Mouse (Mus musculus) spleen, postnatal 10 days (tissue): ENCODE results near the gene Atp5b.
A peak's percentile ranks its signal among the peaks of the same experiment; 100 is the strongest.
"Not testable (repeated sequence)": the region's sequence is repeated elsewhere in the genome, so short reads cannot be mapped to it uniquely, and the experiment has no call there.

Source experiments
- DNase-seq, 2 experiments: peaks; one replicate each; pipeline ENCODE4 v3.0.0; 2021 to 2022; ENCODE audit warnings: low spot score in 2 of 2

The Atp5b gene

GRCm38 (mm10) chr10:128082880-128083421 lies at the start of gene Atp5b:
Atp5b (plus strand) TSS chr10:128083273.
- DNase-seq, result peak; percentile 96

- peak; percentile 37 to 48 for DNase-seq
Observed at GRCm38 (mm10) chr10:128036746-128037425, 46.2 kb upstream of the Atp5b start.

GRCm38 (mm10) chr10:128037921-128038320 lies 45.2 kb upstream of the Atp5b start:
- no peak for DNase-seq

GRCm38 (mm10) chr10:128039167-128039566 lies 43.9 kb upstream of the Atp5b start:
- peak in 1 of 2 experiments; percentile 35 for DNase-seq

- no peak for DNase-seq
Observed at GRCm38 (mm10) chr10:128039858-128040257, 43.2 kb upstream of the Atp5b start.

GRCm38 (mm10) chr10:128040293-128040692 lies 42.8 kb upstream of the Atp5b start:
- no peak for DNase-seq

GRCm38 (mm10) chr10:128041636-128042035 lies 41.4 kb upstream of the Atp5b start:
- no peak for DNase-seq

- no peak for DNase-seq
Observed at GRCm38 (mm10) chr10:128042466-128042865, 40.6 kb upstream of the Atp5b start.

GRCm38 (mm10) chr10:128043041-128043835 lies 39.8 kb upstream of the Atp5b start:
- DNase-seq, result no peak

- DNase-seq, result no peak
Observed at GRCm38 (mm10) chr10:128048157-128048556, 34.9 kb upstream of the Atp5b start.

- DNase-seq, result no peak
Observed at GRCm38 (mm10) chr10:128049741-128050140, 33.3 kb upstream of the Atp5b start.

- no peak for DNase-seq
Observed at GRCm38 (mm10) chr10:128050355-128050754, 32.7 kb upstream of the Atp5b start.

GRCm38 (mm10) chr10:128051589-128051988 lies 31.5 kb upstream of the Atp5b start:
- DNase-seq, result no peak

GRCm38 (mm10) chr10:128052136-128052535 lies 30.9 kb upstream of the Atp5b start:
- not testable (repeated sequence) for DNase-seq

- no peak for DNase-seq
Observed at GRCm38 (mm10) chr10:128053001-128053400, 30.1 kb upstream of the Atp5b start.

- DNase-seq, result no peak
Observed at GRCm38 (mm10) chr10:128058184-128058583, 24.9 kb upstream of the Atp5b start.

GRCm38 (mm10) chr10:128058601-128059151 lies 24.4 kb upstream of the Atp5b start, which contains the start of gene Ptges3:
Ptges3 (plus strand) TSS chr10:128058954.
- DNase-seq, result peak; percentile 95 to 97

- peak; percentile 66 to 72 for DNase-seq
Observed at GRCm38 (mm10) chr10:128059207-128059981, 23.7 kb upstream of the Atp5b start.

GRCm38 (mm10) chr10:128061109-128061508 lies 22.0 kb upstream of the Atp5b start:
- no peak for DNase-seq

- no peak for DNase-seq
Observed at GRCm38 (mm10) chr10:128062221-128062989, 20.7 kb upstream of the Atp5b start.

GRCm38 (mm10) chr10:128066072-128066471 lies 17.0 kb upstream of the Atp5b start:
- DNase-seq, result no peak
